Mouse (Mus musculus): Measurements from ENCODE around the gene Il27ra. TPM values are rescaled to one million over a fixed set of nuclear protein-coding genes. Genes with fewer than 3 reads are reported as not detected.

Il27ra gene
- polyA plus RNA-seq, 1 experiment: 0.12 TPM

DNA sequence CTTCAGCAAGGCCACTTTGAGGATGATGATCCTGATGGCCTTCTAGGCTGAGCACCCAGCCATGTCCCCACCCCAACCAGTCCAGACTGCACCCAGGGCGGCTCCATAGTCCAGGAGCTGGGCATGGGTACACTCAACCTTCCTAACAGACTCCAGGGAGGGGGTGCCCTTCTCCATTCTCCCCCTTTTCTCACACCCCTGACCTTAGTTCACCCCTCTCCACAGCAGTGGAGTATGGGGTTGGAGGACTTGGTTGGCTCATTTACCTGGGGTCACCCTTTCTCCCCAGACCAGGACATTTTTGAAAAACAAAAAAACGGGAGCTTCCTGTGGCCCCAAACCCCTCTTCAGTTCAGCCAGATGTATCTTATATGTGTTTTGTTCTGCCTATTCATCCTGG, 42.6 kb downstream of the Il27ra start:
- Histone ChIP-seq H3K36me3 (ENCODE audit: control insufficient read depth, insufficient read depth, low read length) (no peaks in the 10 kb centered on the region), H3K4me3 (ENCODE audit: control insufficient read depth, low read depth, low read length) (no peak overlapping the region), H3K4me1 (ENCODE audit: control insufficient read depth, insufficient read depth, low read length) (peaks cover 48% of the 10 kb centered on the region), H3K27ac (ENCODE audit: control insufficient read depth, insufficient read depth, low read depth, low read length) (no peak overlapping the region), H3K27me3 (ENCODE audit: control insufficient read depth, insufficient read depth, low read length) (no peaks in the 10 kb centered on the region)
- TF ChIP-seq CTCF (IDR thresholded peaks at IDR 0.05; ENCODE audit: control insufficient read depth, insufficient read depth, insufficient replicate concordance, low read depth, low read length): no peak
- TF ChIP-seq POLR2A (IDR thresholded peaks at IDR 0.05; ENCODE audit: control insufficient read depth, low read depth, low read length): no peak

DNA sequence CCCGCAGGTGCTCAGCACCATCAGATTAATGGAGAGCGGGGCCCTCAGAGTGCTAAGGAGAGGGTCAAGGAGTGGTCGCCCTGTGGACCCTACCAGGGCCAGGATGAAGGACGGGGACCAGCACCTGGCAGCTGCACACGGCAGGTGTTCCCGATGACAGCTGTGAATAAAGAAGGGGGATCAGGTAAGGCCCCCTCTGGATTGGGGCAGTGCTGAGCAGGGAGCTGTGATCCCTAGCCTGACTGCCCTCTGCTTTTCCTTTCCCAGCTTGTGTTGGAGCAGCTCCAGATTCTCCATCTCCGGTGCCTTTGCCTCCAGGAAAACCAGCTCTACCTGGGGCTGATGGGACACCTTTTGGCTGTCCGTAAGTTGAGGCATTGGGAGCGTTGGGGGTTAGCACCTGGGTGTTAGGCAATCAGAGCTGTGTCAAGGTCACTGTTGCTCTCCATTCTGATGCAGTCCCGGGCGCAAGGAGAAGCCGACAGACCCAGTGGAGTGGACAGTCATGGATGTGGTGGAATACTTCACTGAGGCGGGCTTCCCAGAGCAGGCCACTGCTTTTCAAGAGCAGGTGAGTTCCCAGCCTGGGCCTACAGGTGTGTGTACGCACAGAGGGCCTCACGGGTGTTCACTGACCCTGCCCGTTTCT, 43.2 kb downstream of the Il27ra start:
- peak overlapping the region; percentile 36; the same call in 1 of the 2 replicates for H3K27ac ChIP-seq (ENCODE audit: control insufficient read depth, insufficient read depth, low read depth, low read length)

DNA sequence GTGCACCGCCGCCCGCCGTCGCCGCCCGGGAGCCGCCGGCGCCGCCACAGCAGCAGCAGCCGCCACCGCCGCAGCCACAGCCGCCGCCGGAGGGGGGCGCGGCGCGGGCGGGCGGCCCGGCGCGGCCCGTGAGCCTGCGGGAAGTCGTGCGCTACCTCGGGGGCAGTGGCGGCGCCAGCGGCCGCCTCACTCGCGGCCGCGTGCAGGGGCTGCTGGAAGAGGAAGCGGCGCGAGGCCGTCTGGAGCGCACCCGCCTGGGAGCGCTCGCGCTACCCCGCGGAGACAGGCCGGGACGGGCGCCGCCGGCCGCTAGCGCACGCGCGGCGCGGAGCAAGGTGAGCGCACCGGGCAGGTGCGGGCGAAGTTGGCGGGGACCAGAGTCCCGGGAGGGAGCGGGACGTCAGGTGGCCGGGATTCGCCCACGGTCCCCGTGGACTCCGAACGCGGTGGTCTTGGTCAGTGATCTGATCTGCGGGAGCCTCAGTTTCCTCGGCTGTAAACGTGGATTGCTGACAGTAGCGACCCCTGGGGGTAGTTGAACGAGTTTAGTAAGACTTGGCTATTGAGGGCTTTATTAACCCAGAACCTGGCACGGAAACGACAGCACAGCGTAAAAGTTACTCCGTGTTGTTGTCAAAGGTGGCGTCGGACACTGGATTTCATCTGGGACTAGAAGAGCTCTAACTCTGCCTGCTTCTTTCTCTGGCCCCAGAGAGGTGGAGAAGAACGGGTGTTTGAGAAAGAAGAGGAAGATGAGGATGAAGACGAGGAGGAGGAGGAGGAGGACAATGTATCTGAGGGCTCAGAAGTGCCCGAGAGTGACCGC, 43.9 kb downstream of the Il27ra start:
- H3K4me1 ChIP-seq (ENCODE audit: control insufficient read depth, insufficient read depth, low read length): peaks cover 40% of the 10 kb centered on the region
- no peaks in the 10 kb centered on the region for H3K36me3 ChIP-seq (ENCODE audit: control insufficient read depth, insufficient read depth, low read length)
- peak overlapping the region; percentile 36 for H3K27ac ChIP-seq (ENCODE audit: control insufficient read depth, insufficient read depth, low read depth, low read length)
- H3K4me3 ChIP-seq (ENCODE audit: control insufficient read depth, low read depth, low read length): peak overlapping the region; percentile 85
- TF ChIP-seq POLR2A (IDR thresholded peaks at IDR 0.05; ENCODE audit: control insufficient read depth, low read depth, low read length) (no peak), CTCF (IDR thresholded peaks at IDR 0.05; ENCODE audit: control insufficient read depth, insufficient read depth, insufficient replicate concordance, low read depth, low read length) (no peak)
- no peaks in the 10 kb centered on the region for H3K27me3 ChIP-seq (ENCODE audit: control insufficient read depth, insufficient read depth, low read length)

More for the DNA sequence above, 43.2 kb downstream of the Il27ra start:
- TF ChIP-seq CTCF (IDR thresholded peaks at IDR 0.05; ENCODE audit: control insufficient read depth, insufficient read depth, insufficient replicate concordance, low read depth, low read length) (no peak), POLR2A (IDR thresholded peaks at IDR 0.05; ENCODE audit: control insufficient read depth, low read depth, low read length) (no peak)
- no peak overlapping the region for H3K4me3 ChIP-seq (ENCODE audit: control insufficient read depth, low read depth, low read length)
- H3K27me3 ChIP-seq (ENCODE audit: control insufficient read depth, insufficient read depth, low read length): no peaks in the 10 kb centered on the region
- no peaks in the 10 kb centered on the region for H3K36me3 ChIP-seq (ENCODE audit: control insufficient read depth, insufficient read depth, low read length)
- peaks cover 44% of the 10 kb centered on the region for H3K4me1 ChIP-seq (ENCODE audit: control insufficient read depth, insufficient read depth, low read length)

DNA sequence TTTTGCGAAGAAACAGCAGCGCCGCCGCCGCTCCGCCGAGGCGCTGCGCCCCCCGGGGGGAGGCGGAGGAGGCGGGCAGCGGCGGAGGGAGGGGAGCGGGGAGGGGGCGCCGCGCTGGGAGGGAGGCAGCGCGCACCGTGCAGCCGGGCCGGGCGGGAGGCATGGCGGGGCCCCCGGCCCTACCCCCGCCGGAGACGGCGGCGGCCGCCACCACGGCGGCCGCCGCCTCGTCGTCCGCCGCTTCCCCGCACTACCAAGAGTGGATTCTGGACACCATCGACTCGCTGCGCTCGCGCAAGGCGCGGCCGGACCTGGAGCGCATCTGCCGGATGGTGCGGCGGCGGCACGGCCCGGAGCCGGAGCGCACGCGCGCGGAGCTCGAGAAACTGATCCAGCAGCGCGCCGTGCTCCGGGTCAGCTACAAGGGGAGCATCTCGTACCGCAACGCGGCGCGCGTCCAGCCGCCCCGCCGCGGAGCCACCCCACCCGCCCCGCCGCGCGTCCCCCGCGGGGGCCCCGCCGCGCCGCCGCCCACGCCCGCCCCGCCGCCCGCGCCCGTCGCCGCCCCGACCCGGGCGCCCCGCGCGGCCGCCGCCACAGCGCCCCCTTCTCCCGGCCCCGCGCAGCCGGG, 44.8 kb downstream of the Il27ra start, which contains the start of gene Samd1:
Gene Samd1, plus strand, starts transcription at position 162 of the 631 bp plus-strand sequence.
- peak within 1 kb of the TSS; percentile 89 for H3K4me3 ChIP-seq (ENCODE audit: control insufficient read depth, low read depth, low read length)
- H3K27me3 ChIP-seq (ENCODE audit: control insufficient read depth, insufficient read depth, low read length): no peaks in the 10 kb centered on the region
- peaks cover 35% of the 10 kb centered on the region for H3K4me1 ChIP-seq (ENCODE audit: control insufficient read depth, insufficient read depth, low read length)
- TF ChIP-seq CTCF (IDR thresholded peaks at IDR 0.05; ENCODE audit: control insufficient read depth, insufficient read depth, insufficient replicate concordance, low read depth, low read length) (no peak), POLR2A (IDR thresholded peaks at IDR 0.05; ENCODE audit: control insufficient read depth, low read depth, low read length) (no peak)
- H3K36me3 ChIP-seq (ENCODE audit: control insufficient read depth, insufficient read depth, low read length): no peaks in the 10 kb centered on the region
- H3K27ac ChIP-seq (ENCODE audit: control insufficient read depth, insufficient read depth, low read depth, low read length): peak within 1 kb of the TSS; percentile 75

DNA sequence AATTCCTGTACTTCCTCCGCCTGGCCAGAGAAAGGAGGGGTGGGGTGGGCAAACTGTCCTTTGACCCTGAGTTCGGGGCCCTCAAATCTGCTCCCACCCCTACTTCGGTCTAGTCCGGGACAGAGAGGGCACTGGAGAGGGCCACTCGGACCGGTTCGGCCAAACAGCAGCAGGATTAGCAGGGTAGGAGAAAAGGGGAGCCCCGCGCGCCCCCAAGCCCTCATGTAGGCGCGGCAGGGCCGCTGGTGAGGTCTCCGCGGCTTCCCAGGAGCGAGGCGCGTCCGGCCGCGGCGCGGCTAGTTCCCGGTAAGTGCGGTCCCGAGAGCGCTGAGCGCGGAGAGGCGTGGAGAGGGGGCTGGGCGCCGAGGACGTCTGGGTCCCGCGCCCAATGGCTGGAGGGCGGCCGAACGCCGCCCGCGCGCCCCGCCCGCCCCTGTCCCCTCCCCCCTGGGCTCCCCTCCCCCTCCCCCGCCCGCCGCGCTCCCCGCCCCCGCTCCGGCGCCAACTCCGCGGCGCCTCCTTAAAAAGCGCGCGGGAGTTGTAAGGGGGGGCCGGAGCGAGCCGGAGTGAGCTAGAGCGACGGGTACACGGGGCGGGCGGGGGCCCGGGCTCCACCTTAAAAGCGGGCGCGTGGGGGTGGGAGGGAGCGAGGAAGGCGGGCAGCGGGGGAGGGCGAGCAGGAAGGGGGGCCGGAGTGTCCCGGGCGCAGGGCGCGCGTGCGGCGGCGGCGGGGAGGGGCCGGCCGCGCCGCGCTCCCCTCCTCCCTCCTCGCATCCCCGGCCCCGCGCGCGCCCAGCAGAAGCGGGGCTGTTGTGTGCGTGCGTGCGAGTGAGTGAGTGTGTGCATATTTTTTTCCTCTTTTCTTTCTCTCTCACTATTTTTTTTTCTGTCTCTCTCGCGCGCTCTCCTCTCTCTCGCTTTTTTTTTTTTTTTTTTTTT, 45.6 kb downstream of the Il27ra start:
- TF ChIP-seq POLR2A (IDR thresholded peaks at IDR 0.05; ENCODE audit: control insufficient read depth, low read depth, low read length) (peak; percentile 67), CTCF (IDR thresholded peaks at IDR 0.05; ENCODE audit: control insufficient read depth, insufficient read depth, insufficient replicate concordance, low read depth, low read length) (no peak)
- H3K27ac ChIP-seq (ENCODE audit: control insufficient read depth, insufficient read depth, low read depth, low read length): peak overlapping the region; percentile 75
- H3K27me3 ChIP-seq (ENCODE audit: control insufficient read depth, insufficient read depth, low read length): no peaks in the 10 kb centered on the region
- no peaks in the 10 kb centered on the region; the same call in 1 of the 2 replicates for H3K36me3 ChIP-seq (ENCODE audit: control insufficient read depth, insufficient read depth, low read length)
- peaks cover 30% of the 10 kb centered on the region for H3K4me1 ChIP-seq (ENCODE audit: control insufficient read depth, insufficient read depth, low read length)
- H3K4me3 ChIP-seq (ENCODE audit: control insufficient read depth, low read depth, low read length): peak overlapping the region; percentile 89

DNA sequence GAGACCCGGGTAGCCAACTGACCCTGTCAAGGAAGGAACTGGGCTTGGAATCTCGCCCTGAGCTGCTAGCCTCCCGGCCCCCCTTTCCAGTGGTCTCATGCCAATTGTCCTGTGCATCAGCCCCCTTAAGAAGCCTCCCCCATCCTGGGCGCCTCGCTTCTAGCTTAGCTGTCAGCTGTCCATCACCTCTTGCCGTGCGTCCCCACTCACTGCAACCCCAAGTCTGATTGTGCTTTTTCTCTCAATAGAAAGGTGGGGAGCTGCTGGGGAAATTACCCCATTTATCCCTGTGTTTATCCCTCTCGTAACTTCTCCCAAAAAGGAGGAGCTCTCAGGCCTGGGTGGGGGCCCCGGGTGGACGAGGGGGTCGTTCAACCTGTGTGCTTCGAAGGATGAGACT, 46.4 kb downstream of the Il27ra start:
- TF ChIP-seq CTCF (IDR thresholded peaks at IDR 0.05; ENCODE audit: control insufficient read depth, insufficient read depth, insufficient replicate concordance, low read depth, low read length): no peak
- no peak for TF ChIP-seq POLR2A (IDR thresholded peaks at IDR 0.05; ENCODE audit: control insufficient read depth, low read depth, low read length)
- H3K4me1 ChIP-seq (ENCODE audit: control insufficient read depth, insufficient read depth, low read length): peaks cover 21% of the 10 kb centered on the region
- H3K36me3 ChIP-seq (ENCODE audit: control insufficient read depth, insufficient read depth, low read length): peaks cover 5% of the 10 kb centered on the region
- H3K27ac ChIP-seq (ENCODE audit: control insufficient read depth, insufficient read depth, low read depth, low read length): no peak overlapping the region
- no peaks in the 10 kb centered on the region for H3K27me3 ChIP-seq (ENCODE audit: control insufficient read depth, insufficient read depth, low read length)
- H3K4me3 ChIP-seq (ENCODE audit: control insufficient read depth, low read depth, low read length): no peak overlapping the region
